Mouse (Mus musculus): ENCODE results near the gene Borcs7. TPM values are rescaled to one million over a fixed set of nuclear protein-coding genes. Genes with fewer than 3 reads are reported as not detected.
"Not testable (repeated sequence)": the region's sequence is repeated elsewhere in the genome, so short reads cannot be mapped to it uniquely, and the experiment has no call there.

The Borcs7 gene
- total and polyA plus RNA-seq, 3 experiments, result 1.5 to 6.5 (median 5.1) TPM

DNA sequence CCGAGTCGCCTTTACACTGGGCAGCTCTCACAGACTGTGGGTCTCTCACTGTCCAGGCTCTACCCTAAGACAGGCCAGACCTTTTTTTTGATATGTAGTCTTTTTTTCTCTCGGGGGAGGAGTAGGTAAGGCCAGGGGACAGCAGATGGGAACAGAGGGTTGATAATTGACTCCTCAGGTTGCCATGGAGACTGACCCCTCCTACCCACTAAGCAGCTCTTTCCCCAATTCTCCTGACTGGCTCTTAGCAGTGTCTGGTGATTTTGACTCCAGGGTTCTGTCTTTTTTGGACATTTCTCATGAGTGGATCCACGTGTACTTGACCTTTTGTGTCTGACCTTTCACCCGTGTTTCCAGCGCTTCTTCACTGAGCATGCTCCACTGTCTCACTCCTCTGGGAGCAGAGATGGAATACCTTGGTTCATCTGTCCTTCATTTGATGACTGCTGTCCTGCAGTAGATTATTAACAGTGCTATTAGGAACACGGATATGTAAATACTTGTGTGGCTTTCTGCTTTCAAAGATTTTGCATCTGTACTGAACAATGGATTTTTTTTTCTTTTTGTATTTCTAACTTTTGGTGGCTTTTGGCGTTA is 37.5 kb downstream of the Borcs7 start:
- H3K4me1 ChIP-seq (ENCODE audit: insufficient read depth, low read depth, low read length), result peaks cover 35% of the 10 kb centered on the region
- TF ChIP-seq CTCF (IDR thresholded peaks at IDR 0.05; ENCODE audit: low read depth, low read length), result no peak
- no peaks in the 10 kb centered on the region for H3K27me3 ChIP-seq (ENCODE audit: insufficient read depth, low read length)
- ATAC-seq (ENCODE audit: extremely low read depth, insufficient number of reproducible peaks, low FRiP score, poor library complexity, severe bottlenecking) (no peak), DNase-seq (ENCODE audit: low spot score) (no peak)
- no peaks in the 10 kb centered on the region for H3K9me3 ChIP-seq (replicated peaks)
- no peak overlapping the region for H3K4me3 ChIP-seq (ENCODE audit: low read depth, low read length)
- no peaks in the 10 kb centered on the region for H3K36me3 ChIP-seq (replicated peaks)

DNA sequence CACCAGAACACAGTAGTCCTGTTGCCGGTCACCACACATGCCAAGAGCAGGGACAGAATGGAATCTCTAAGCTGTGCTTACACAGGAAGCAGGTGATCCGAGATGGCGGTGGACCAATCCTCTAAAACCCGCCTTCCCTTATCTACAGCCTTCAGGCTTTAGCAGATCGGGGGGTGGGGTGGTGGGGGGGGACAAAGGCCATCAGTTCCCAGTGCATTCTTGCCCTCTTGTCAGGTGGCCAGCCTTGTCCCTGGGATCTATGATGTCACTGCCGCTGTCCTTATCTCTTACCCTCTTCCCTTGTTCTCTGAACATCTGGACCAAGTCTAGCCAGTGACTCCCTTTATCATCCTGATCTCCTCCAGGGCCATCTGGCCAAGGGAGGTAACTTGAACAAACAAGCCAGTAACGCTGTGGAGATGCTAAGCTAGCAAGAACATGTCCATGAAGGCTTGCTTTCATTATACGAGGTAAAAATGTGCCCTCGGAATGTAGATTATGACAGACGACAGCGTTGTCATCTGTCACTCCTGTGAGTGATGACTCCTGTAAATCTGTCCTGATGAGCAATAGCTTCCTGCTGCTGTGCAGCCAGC is 38.3 kb downstream of the Borcs7 start:
- ATAC-seq (ENCODE audit: extremely low read depth, insufficient number of reproducible peaks, low FRiP score, poor library complexity, severe bottlenecking) (peak; percentile 93), DNase-seq (ENCODE audit: low spot score) (peak; percentile 63)
- Histone ChIP-seq H3K4me3 (ENCODE audit: low read depth, low read length) (peak overlapping the region; percentile 39; the same call in 1 of the 2 replicates), H3K27me3 (ENCODE audit: insufficient read depth, low read length) (no peaks in the 10 kb centered on the region), H3K9me3 (replicated peaks) (no peaks in the 10 kb centered on the region), H3K4me1 (ENCODE audit: insufficient read depth, low read depth, low read length) (peaks cover 36% of the 10 kb centered on the region), H3K36me3 (replicated peaks) (no peaks in the 10 kb centered on the region)
- peak; percentile 97 for TF ChIP-seq TAL1 (conservative IDR thresholded peaks at IDR 0.05; ENCODE audit: low read depth, low read length)
- TF ChIP-seq POLR2AphosphoS5 (IDR thresholded peaks at IDR 0.05; ENCODE audit: insufficient replicate concordance, low read depth, low read length), result no peak
- no peak for TF ChIP-seq GATA1 (IDR thresholded peaks at IDR 0.05; ENCODE audit: borderline replicate concordance, low read length)
- TF ChIP-seq CTCF (IDR thresholded peaks at IDR 0.05; ENCODE audit: low read depth, low read length), result no peak
- TF ChIP-seq GATA2 (IDR thresholded peaks at IDR 0.05; ENCODE audit: borderline replicate concordance, low read depth, low read length), result peak; percentile 100

GRCm38 (mm10) chr19:46728909-46729308 is 39.2 kb downstream of the Borcs7 start:
- TF ChIP-seq TAL1 (conservative IDR thresholded peaks at IDR 0.05; ENCODE audit: low read depth, low read length) (no peak), CTCF (IDR thresholded peaks at IDR 0.05; ENCODE audit: low read depth, low read length) (no peak), POLR2AphosphoS5 (IDR thresholded peaks at IDR 0.05; ENCODE audit: insufficient replicate concordance, low read depth, low read length) (no peak), GATA2 (IDR thresholded peaks at IDR 0.05; ENCODE audit: borderline replicate concordance, low read depth, low read length) (no peak), GATA1 (IDR thresholded peaks at IDR 0.05; ENCODE audit: borderline replicate concordance, low read length) (no peak)
- peaks cover 40% of the 10 kb centered on the region for H3K4me1 ChIP-seq (ENCODE audit: insufficient read depth, low read depth, low read length)
- H3K4me3 ChIP-seq (ENCODE audit: low read depth, low read length), result peak overlapping the region; percentile 9; the same call in 1 of the 2 replicates
- peaks cover 7% of the 10 kb centered on the region for H3K27me3 ChIP-seq (ENCODE audit: insufficient read depth, low read length)
- no peak for DNase-seq (ENCODE audit: low spot score)
- no peaks in the 10 kb centered on the region for H3K9me3 ChIP-seq (replicated peaks)
- H3K36me3 ChIP-seq (replicated peaks), result no peaks in the 10 kb centered on the region
- ATAC-seq (ENCODE audit: extremely low read depth, insufficient number of reproducible peaks, low FRiP score, poor library complexity, severe bottlenecking), result no peak

- Histone ChIP-seq H3K4me1 (ENCODE audit: insufficient read depth, low read depth, low read length) (peaks cover 51% of the 10 kb centered on the region), H3K36me3 (replicated peaks) (no peaks in the 10 kb centered on the region), H3K27me3 (ENCODE audit: insufficient read depth, low read length) (peaks cover 24% of the 10 kb centered on the region), H3K9me3 (replicated peaks) (no peaks in the 10 kb centered on the region), H3K4me3 (ENCODE audit: low read depth, low read length) (no peak overlapping the region)
- no peak for TF ChIP-seq GATA1 (IDR thresholded peaks at IDR 0.05; ENCODE audit: borderline replicate concordance, low read length)
- no peak for TF ChIP-seq TAL1 (conservative IDR thresholded peaks at IDR 0.05; ENCODE audit: low read depth, low read length)
- no peak for TF ChIP-seq POLR2AphosphoS5 (IDR thresholded peaks at IDR 0.05; ENCODE audit: insufficient replicate concordance, low read depth, low read length)
- no peak for TF ChIP-seq GATA2 (IDR thresholded peaks at IDR 0.05; ENCODE audit: borderline replicate concordance, low read depth, low read length)
- TF ChIP-seq CTCF (IDR thresholded peaks at IDR 0.05; ENCODE audit: low read depth, low read length), result no peak
- no peak for ATAC-seq (ENCODE audit: extremely low read depth, insufficient number of reproducible peaks, low FRiP score, poor library complexity, severe bottlenecking)
- no peak for DNase-seq (ENCODE audit: low spot score)
Observed at GRCm38 (mm10) chr19:46731351-46731750, 41.6 kb downstream of the Borcs7 start.

DNA sequence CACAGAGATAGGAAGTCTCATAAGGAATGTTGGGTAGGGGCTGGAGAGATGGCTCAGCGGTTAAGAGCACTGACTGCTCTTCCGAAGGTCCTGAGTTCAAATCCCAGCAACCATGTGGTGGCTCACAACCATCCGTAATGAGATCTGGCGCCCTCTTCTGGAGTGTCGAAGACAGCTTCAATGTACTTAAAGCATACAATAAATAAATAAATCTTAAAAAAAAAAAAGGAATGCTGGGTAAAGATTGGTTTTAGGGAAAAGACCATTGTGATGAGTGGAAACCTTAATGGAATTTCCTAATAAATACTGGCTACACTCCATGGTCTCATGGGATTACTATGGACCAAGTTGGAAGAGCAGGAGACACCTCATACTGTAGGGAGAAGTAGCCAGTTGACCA is 43.0 kb downstream of the Borcs7 start:
- Histone ChIP-seq H3K27me3 (ENCODE audit: insufficient read depth, low read length) (peaks cover 36% of the 10 kb centered on the region), H3K4me1 (ENCODE audit: insufficient read depth, low read depth, low read length) (peaks cover 40% of the 10 kb centered on the region)
- DNase-seq (ENCODE audit: low spot score); H3K4me3 ChIP-seq (ENCODE audit: low read depth, low read length); H3K9me3 ChIP-seq (replicated peaks); H3K36me3 ChIP-seq (replicated peaks); ATAC-seq (ENCODE audit: extremely low read depth, insufficient number of reproducible peaks, low FRiP score, poor library complexity, severe bottlenecking): not testable (repeated sequence)

DNA sequence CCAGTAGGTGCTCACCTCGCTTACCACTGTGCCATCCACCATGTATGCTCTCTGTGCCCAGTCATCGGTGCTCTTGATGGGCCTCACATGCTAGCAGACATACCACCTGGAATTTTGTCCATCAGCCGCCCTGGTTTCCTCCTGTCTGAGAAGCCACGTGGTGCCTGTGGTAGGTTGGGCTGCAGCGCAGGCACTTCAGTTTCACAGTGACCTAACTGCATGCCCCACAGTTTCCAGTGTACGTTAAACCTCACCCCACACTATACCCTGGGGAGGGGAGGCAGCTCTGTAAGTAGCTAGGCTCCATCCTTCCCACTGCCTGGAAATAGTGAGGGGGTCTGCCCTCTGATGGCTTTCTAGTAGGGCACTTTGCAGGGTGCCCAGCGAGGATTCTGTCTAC is 43.9 kb downstream of the Borcs7 start:
- Histone ChIP-seq H3K9me3 (replicated peaks) (no peaks in the 10 kb centered on the region), H3K4me1 (ENCODE audit: insufficient read depth, low read depth, low read length) (peaks cover 31% of the 10 kb centered on the region), H3K27me3 (ENCODE audit: insufficient read depth, low read length) (peaks cover 43% of the 10 kb centered on the region), H3K4me3 (ENCODE audit: low read depth, low read length) (no peak overlapping the region), H3K36me3 (replicated peaks) (no peaks in the 10 kb centered on the region)
- no peak for TF ChIP-seq GATA1 (IDR thresholded peaks at IDR 0.05; ENCODE audit: borderline replicate concordance, low read length)
- TF ChIP-seq CTCF (IDR thresholded peaks at IDR 0.05; ENCODE audit: low read depth, low read length), result no peak
- no peak for TF ChIP-seq POLR2AphosphoS5 (IDR thresholded peaks at IDR 0.05; ENCODE audit: insufficient replicate concordance, low read depth, low read length)
- no peak for TF ChIP-seq GATA2 (IDR thresholded peaks at IDR 0.05; ENCODE audit: borderline replicate concordance, low read depth, low read length)
- no peak for TF ChIP-seq TAL1 (conservative IDR thresholded peaks at IDR 0.05; ENCODE audit: low read depth, low read length)
- ATAC-seq (ENCODE audit: extremely low read depth, insufficient number of reproducible peaks, low FRiP score, poor library complexity, severe bottlenecking) (no peak), DNase-seq (ENCODE audit: low spot score) (no peak)
